Mouse (Mus musculus) limb, embryonic 10.5 days (tissue): ENCODE data around the gene Lrrfip2. TPM values are rescaled to one million over a fixed set of nuclear protein-coding genes. Genes with fewer than 3 reads are reported as not detected.

Source experiments
- DNase-seq: peaks from one replicate; pipeline ENCODE4 v3.0.0-alpha.2; 2017; ENCODE audit warnings: low spot score
- H3K27ac ChIP-seq: fragments of 300-500 bp; sonication (generic); 2 replicates; pipeline ENCODE4 v1.5.1; 2016; ENCODE audit warnings: mild to moderate bottlenecking
- H3K27me3 ChIP-seq: fragments of 300-500 bp; sonication (generic); 2 replicates; pipeline ENCODE4 v1.6.1; 2016; ENCODE audit warnings: low read depth, mild to moderate bottlenecking; ENCODE audit not compliant: poor library complexity, severe bottlenecking
- H3K36me3 ChIP-seq: fragments of 300-500 bp; sonication (generic); 2 replicates; pipeline ENCODE4 v1.6.1; 2016; ENCODE audit warnings: mild to moderate bottlenecking, moderate library complexity
- H3K4me1 ChIP-seq: fragments of 300-500 bp; sonication (generic); 2 replicates; pipeline ENCODE4 v1.6.1; 2016
- H3K4me3 ChIP-seq: fragments of 300-500 bp; sonication (generic); 2 replicates; pipeline ENCODE4 v1.5.1; 2016; ENCODE audit warnings: mild to moderate bottlenecking, moderate library complexity
- H3K9me3 ChIP-seq: fragments of 300-500 bp; sonication (generic); replicated peaks from 2 replicates; pipeline ENCODE4 v1.6.1; 2016; ENCODE audit warnings: mild to moderate bottlenecking
- WGBS: fragments of 180-500 bp; shearing (Covaris S2); methylation state at CpG from one replicate; pipeline ENCODE4 v1.1.7; 2016; 5-methylcytosine and 5-hydroxymethylcytosine counted together
- polyA plus RNA-seq: library from polyadenylated mRNA; unstranded; fragments of >200 nt; fragmentation: Nextera tagmentation; extraction: Ambion mirVana; gene quantifications from 2 replicates; pipeline ENCODE4 v1.2.1, GENCODE M21; 2016

The Lrrfip2 gene
- polyA plus RNA-seq, 1 experiment from 2014 or later = 38.2 TPM

- H3K27me3 ChIP-seq = no peaks in the 10 kb centered on the region
- peaks cover 22% of the 10 kb centered on the region for H3K36me3 ChIP-seq
- no peak overlapping the region for H3K27ac ChIP-seq
- DNase-seq = no peak
- WGBS = 76% methylated on average over 6 of the region's 6 CpGs
- H3K4me3 ChIP-seq = no peak overlapping the region
- H3K9me3 ChIP-seq = no peaks in the 10 kb centered on the region
- H3K4me1 ChIP-seq = peaks cover 19% of the 10 kb centered on the region
Observed at GRCm38 (mm10) chr9:111213501-111213900, 96.1 kb downstream of the Lrrfip2 start.

DNA sequence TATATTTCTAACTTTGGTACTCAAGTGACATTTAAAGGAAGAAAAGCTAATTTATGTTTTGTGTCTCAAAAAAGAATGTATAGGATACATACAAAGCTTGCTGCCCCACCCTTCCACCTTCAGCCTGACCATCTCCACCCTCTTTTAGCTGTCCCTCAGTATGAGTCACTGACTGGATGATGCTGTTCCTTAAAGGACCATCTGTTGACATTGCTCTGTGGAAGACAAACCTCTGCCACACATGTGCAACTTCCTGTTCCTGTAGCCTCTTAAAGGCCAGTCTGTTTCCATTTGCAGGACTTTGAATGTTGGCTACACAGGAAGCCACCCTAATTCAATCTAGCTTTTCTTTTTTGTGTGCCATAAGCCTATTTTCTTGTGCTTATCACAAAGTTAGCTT, 99.0 kb downstream of the Lrrfip2 start:
- DNase-seq = no peak
- Histone ChIP-seq H3K36me3 (peaks cover 38% of the 10 kb centered on the region), H3K9me3 (no peaks in the 10 kb centered on the region), H3K4me3 (no peak overlapping the region), H3K27ac (no peak overlapping the region), H3K4me1 (peaks cover 19% of the 10 kb centered on the region), H3K27me3 (no peaks in the 10 kb centered on the region)

DNA sequence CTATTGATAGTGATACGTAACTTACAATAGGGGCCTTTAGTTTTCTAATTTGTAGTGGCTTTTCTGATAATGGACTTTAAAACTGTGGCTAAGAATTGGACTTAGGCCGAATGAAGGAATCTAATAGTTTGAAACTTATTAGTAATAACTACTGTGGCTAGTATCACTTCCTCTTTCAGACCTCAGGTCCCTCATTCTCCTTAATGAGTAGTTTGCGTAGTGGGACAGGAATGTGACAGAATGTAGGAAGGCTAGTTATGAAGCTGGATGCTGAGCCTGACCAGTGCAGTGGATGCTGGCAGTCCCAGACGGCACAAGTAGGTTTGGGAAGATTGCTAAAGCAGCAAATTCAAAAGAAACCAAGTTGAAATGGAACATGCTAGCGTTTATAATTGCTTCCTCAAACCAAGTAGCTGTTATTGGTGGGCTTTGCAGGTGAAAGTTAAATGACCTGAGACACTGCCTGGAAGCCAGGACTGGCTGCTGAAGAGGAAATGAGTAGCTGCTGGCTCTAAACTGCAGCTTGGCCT, 103.2 kb downstream of the Lrrfip2 start:
- DNase-seq = no peak
- Histone ChIP-seq H3K27ac (no peak overlapping the region), H3K4me1 (0 out of 2 replicates have a peak, but pooled peaks cover 1% of the 10 kb centered on the region), H3K4me3 (no peak overlapping the region), H3K36me3 (peaks cover 71% of the 10 kb centered on the region), H3K9me3 (no peaks in the 10 kb centered on the region), H3K27me3 (no peaks in the 10 kb centered on the region)
- WGBS = 94% methylated on average over 5 of the region's 5 CpGs

DNA sequence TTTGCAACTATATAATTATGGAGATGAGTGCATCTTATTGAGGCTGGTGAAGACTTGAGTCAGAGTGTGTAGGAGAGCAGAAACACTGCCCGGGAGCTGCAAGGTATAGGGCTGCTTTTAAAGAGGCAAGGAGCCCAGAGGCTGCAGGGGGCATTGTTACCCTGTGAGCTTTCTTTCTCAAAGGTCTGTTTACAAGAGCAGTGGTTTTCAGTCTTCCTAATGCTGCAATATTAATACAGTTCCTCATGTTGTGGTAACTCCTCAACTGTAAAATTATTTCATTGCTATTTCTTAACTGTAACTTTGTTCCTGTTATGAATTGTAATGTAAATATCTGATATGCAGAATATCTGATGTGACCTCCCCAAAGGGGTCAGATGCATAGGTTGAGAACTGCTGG, 104.2 kb downstream of the Lrrfip2 start:
- peaks cover 76% of the 10 kb centered on the region for H3K36me3 ChIP-seq
- no peak overlapping the region for H3K4me3 ChIP-seq
- no peaks in the 10 kb centered on the region for H3K4me1 ChIP-seq
- no peaks in the 10 kb centered on the region for H3K27me3 ChIP-seq
- DNase-seq = no peak
- 91% methylated on average over 1 of the region's 1 CpGs for WGBS
- H3K9me3 ChIP-seq = no peaks in the 10 kb centered on the region
- H3K27ac ChIP-seq = no peak overlapping the region

GRCm38 (mm10) chr9:111223406-111223805, 106.0 kb downstream of the Lrrfip2 start:
- no peak for DNase-seq
- H3K27me3 ChIP-seq = no peaks in the 10 kb centered on the region
- H3K27ac ChIP-seq = no peak overlapping the region
- peaks cover 85% of the 10 kb centered on the region for H3K36me3 ChIP-seq
- H3K9me3 ChIP-seq = no peaks in the 10 kb centered on the region
- 92% methylated on average over 5 of the region's 5 CpGs for WGBS
- H3K4me1 ChIP-seq = no peaks in the 10 kb centered on the region
- no peak overlapping the region for H3K4me3 ChIP-seq

DNA sequence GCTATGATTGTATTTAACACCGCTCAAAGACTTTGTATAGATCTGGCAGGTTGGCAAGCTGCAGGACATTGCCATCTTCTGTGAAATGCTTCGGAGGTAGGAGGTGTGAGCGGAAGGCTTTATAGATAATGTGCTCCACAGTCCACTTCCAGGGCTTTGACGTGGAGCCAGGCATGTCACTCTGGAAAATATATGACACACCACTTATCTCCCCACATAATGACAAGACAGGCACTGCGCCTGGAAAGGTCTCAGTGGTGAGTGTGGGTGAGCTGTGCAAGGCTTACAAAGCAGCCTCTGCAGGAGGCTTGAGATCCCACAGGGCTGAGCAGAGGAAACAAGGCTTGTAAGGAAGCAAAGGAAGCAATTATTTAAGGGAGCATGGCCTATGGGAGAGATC, 111.1 kb downstream of the Lrrfip2 start:
- no peak overlapping the region for H3K27ac ChIP-seq
- H3K36me3 ChIP-seq = peaks cover 93% of the 10 kb centered on the region
- no peak for DNase-seq
- H3K4me3 ChIP-seq = no peak overlapping the region
- WGBS = 68% methylated on average over 5 of the region's 5 CpGs
- H3K27me3 ChIP-seq = no peaks in the 10 kb centered on the region
- no peaks in the 10 kb centered on the region for H3K9me3 ChIP-seq
- no peaks in the 10 kb centered on the region for H3K4me1 ChIP-seq

DNA sequence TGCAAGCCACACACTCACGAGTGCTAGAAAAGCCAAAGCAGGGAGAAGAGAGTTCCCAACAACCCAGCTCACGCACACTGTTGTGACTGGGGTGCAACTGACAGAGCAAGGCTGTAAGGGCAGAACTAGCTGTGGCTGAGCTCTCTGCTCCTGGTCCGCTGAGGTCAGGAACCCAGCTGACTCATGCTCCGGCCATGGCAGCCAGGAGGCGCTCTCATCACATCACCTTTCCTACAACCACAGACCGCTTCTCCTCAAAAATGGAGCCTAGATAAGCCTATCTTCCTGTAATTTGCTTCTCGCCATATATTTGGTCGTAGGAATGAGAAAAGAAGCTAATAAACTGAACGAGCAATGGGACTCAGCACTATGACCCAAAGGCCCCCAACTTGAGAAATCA, 117.3 kb downstream of the Lrrfip2 start:
- no peak for DNase-seq
- 90% methylated on average over 9 of the region's 9 CpGs for WGBS
- Histone ChIP-seq H3K27me3 (no peaks in the 10 kb centered on the region), H3K36me3 (peaks cover 93% of the 10 kb centered on the region), H3K4me1 (no peaks in the 10 kb centered on the region), H3K9me3 (no peaks in the 10 kb centered on the region), H3K4me3 (no peak overlapping the region), H3K27ac (no peak overlapping the region)

- Histone ChIP-seq H3K27me3 (no peaks in the 10 kb centered on the region), H3K9me3 (no peaks in the 10 kb centered on the region), H3K36me3 (peaks cover 97% of the 10 kb centered on the region), H3K4me1 (no peaks in the 10 kb centered on the region), H3K4me3 (no peak overlapping the region), H3K27ac (no peak overlapping the region)
- no peak for DNase-seq
Observed at GRCm38 (mm10) chr9:111237726-111238125, 120.3 kb downstream of the Lrrfip2 start.

DNA sequence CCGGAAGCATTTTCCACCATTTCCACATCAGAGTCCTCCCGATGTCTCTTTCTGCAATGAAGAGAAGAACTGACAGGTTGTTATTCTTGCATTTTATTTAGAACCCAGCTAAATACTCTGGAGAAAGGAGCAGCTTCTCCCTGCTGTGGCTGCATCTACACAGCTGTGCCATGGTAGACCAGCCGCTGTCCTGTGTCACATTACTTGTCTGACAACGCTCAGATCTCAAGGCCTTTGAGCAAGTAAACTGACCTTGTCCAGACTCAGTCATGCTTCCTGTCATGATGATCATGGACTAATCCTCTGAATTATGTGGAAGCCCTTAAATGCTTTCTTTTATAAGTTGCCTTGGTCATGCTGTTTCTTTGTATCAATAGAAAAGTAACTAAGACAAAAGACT, 122.4 kb downstream of the Lrrfip2 start:
- Histone ChIP-seq H3K4me3 (no peak overlapping the region), H3K4me1 (no peaks in the 10 kb centered on the region), H3K9me3 (no peaks in the 10 kb centered on the region), H3K27me3 (no peaks in the 10 kb centered on the region), H3K27ac (no peak overlapping the region), H3K36me3 (peaks cover 87% of the 10 kb centered on the region)
- 94% methylated on average over 4 of the region's 4 CpGs for WGBS
- DNase-seq = no peak

DNA sequence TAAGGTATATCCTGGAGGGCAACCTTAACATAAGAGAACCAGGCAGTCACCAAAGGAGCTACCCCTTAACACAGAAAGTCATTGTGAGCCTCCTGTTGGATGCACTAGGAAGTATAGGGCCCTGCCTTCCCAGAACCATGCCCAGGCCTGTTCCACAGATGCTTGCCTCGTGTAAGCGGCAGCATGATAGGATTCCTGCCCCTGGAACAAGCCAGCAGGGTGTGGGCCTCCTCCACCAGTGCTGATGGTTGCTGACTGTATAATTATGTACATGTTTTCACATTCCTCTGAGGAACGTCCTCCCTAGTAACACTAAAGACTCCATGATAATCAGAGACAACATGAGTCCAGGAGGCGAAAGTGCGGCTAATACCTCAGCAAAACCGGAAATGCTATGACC, 126.0 kb downstream of the Lrrfip2 start:
- Histone ChIP-seq H3K4me3 (no peak overlapping the region), H3K36me3 (peaks cover 83% of the 10 kb centered on the region), H3K4me1 (no peaks in the 10 kb centered on the region), H3K27me3 (no peaks in the 10 kb centered on the region), H3K27ac (no peak overlapping the region), H3K9me3 (no peaks in the 10 kb centered on the region)
- WGBS = 89% methylated on average over 6 of the region's 6 CpGs
- DNase-seq = no peak

DNA sequence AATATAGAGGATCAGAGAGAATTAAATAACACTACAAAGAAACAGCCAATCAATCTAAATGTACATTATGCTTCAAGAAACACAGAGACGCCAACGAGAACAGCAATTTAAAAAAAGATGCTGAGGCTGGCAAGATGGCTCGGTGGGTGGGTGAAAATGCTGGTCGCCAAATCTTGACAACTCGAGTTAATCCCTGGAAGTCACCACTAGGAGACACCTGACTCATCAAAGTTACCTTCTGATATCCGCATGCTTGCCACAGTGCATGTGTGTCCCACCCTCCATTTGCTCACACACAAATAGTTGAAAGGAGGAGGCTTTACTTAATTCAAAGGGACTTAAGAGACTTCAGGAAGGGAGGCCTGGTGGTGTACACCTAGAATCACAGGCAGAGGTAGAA, 128.2 kb downstream of the Lrrfip2 start:
- WGBS = 86% methylated on average over 6 of the region's 6 CpGs
- DNase-seq = no peak
- H3K27ac ChIP-seq = no peak overlapping the region
- H3K27me3 ChIP-seq = no peaks in the 10 kb centered on the region
- no peaks in the 10 kb centered on the region for H3K9me3 ChIP-seq
- H3K36me3 ChIP-seq = peaks cover 83% of the 10 kb centered on the region
- H3K4me1 ChIP-seq = no peaks in the 10 kb centered on the region
- no peak overlapping the region for H3K4me3 ChIP-seq

DNA sequence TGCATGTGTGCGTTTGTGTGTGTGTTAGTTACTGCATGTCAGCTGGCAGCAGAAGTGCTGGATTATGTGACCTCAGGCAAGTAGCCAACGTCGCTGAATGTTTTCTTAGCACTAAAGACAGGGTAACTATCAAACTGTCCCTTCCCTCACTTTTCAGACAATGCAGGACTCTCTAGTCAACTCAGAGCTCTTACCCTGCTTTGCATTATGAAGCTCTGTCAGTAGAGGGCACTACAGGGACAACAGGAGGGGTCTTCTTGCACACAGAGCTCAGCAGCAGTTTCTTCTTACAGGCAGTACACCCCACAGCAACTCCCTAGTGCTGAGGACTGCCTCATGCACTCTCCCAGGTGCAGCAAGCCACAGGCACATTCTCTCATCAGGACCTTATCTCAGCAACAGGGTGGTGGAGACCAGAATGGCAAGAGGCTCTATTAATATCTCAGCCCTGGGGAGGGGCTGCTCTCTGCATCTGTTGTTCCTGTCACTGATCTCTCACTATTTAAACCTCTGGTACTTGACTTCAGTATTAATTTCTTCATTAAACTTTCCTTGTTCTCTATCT, 130.4 kb downstream of the Lrrfip2 start:
- H3K36me3 ChIP-seq = peaks cover 86% of the 10 kb centered on the region
- no peak overlapping the region for H3K4me3 ChIP-seq
- no peak overlapping the region for H3K27ac ChIP-seq
- no peaks in the 10 kb centered on the region for H3K4me1 ChIP-seq
- 90% methylated on average over 3 of the region's 3 CpGs for WGBS
- DNase-seq = no peak
- no peaks in the 10 kb centered on the region for H3K9me3 ChIP-seq
- no peaks in the 10 kb centered on the region for H3K27me3 ChIP-seq

GRCm38 (mm10) chr9:111252161-111252869, 134.9 kb downstream of the Lrrfip2 start:
- H3K27ac ChIP-seq = no peak overlapping the region
- H3K9me3 ChIP-seq = no peaks in the 10 kb centered on the region
- WGBS = 76% methylated on average over 7 of the region's 7 CpGs
- H3K4me3 ChIP-seq = no peak overlapping the region
- DNase-seq = no peak
- no peaks in the 10 kb centered on the region for H3K4me1 ChIP-seq
- no peaks in the 10 kb centered on the region for H3K27me3 ChIP-seq
- peaks cover 95% of the 10 kb centered on the region for H3K36me3 ChIP-seq
